Mouse (Mus musculus) CD4-positive, CD25-positive, alpha-beta regulatory T cell, adult 4 months (primary cell): ENCODE measurements at regions not wholly inside any gene's neighbourhood (a gene's known extent, or its start where the extent isn't known, plus 50 kb on each side); places are given as distances from the start of the nearest gene placed in this dataset.

ENCODE experiments used
- ATAC-seq: one replicate; pipeline ENCODE4 v1.8.0; 2017

- ATAC-seq, result no peak
Measured at GRCm38 (mm10) chr15:61242161-61242681, 319.4 kb upstream of the A1bg start.

GRCm38 (mm10) chr15:61241741-61242140 lies 318.9 kb upstream of the A1bg start:
- ATAC-seq, result no peak

DNA sequence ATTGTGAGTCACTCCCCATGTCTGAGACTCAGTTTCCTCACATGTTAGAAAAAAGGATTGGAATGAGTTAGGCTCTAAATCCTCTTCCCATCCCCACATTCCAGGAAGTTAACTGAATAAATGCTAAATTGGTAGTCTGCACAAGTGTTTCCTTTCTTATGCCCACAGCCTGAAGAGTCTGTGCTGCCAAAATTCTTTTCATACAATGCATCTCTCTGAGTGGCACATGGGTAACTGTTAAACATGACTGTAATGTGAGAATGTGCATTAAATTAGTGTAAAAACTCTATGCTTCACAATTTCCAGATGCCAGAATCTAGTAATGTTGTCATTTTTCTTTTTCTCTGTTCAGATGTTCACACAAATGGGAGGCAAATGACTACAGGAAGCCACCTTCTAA lies 317.5 kb upstream of the A1bg start:
- no peak for ATAC-seq

- no peak for ATAC-seq
Measured at GRCm38 (mm10) chr15:61239414-61239813, 316.6 kb upstream of the A1bg start.

- no peak for ATAC-seq
Measured at GRCm38 (mm10) chr15:61238996-61239395, 316.2 kb upstream of the A1bg start.

- ATAC-seq, result no peak
Measured at GRCm38 (mm10) chr15:61229579-61229978, 306.8 kb upstream of the A1bg start.

GRCm38 (mm10) chr15:61222923-61223322 lies 300.1 kb upstream of the A1bg start:
- no peak for ATAC-seq

DNA sequence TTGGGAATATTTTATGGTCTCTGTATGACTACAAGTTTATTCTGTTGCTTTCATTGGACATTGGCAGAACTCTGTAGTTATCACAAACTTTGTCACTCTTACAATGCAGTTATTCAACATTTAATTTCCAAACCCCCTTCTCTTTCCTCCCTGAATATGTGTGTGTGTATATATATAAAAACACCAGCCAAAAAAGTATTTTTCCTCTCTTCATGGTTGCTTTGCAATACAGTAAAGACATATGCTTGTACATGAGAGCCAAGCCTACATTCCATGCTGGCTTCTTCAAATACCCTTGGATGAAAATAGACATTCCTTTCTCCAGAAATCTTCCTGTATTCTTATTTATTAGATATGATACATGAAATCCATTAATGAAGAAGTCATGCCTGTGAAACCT lies 287.3 kb upstream of the A1bg start:
- ATAC-seq, result no peak

DNA sequence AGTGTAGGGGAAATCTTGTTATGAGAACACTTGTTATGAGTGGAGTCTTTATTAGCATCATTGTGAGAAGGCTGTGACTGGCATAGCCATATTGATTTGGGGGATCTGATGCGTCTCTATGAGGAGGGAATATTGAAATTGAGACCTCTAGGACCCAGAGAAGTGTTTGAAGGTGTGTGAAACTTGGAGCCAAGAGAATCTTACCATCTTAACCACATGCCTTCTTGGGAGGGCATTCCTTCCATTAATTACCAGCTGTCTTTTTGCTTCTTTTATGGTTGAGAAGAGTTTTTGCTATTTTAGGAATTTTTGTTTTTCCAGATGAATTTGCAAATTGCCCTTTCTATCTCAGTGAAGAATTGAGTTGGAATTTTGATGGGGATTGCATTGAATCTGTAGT lies 267.2 kb upstream of the A1bg start:
- ATAC-seq, result no peak

DNA sequence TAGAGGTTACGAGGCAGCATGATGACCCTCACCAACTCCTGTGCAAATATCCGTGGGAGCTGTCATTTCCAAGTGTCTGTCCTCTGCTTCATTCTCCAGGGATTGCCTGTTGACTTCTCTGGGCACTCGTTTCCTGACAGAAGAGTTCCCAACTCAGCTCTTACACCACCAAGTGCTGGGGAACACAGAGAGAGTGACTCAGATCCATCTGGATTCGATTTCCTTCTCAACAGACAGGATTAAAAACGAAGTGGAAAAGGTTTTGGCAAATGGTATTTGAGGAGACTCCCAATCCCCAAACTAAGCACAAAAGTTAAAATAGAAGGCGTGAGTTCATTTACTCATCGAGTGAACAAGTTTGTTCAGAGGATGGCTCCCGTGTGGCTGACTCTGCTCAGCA lies 266.7 kb upstream of the A1bg start:
- ATAC-seq, result no peak

DNA sequence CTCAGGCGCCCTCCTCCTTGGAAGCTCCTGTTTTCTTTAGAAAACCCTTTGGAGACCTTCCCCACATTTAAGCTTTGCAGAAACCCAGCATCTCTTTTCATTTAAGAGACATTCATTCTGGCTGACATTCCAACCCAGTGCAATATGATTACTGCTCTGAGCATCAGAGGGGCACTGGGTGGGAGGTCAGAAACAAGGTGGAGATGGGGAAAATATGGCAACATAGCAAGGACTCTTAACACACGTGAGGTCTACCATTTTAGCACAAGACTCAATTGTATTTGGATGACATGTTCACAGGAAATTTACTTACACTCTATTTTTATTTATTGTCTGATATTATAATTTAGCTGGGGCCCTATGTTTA lies 261.8 kb upstream of the A1bg start:
- no peak for ATAC-seq

DNA sequence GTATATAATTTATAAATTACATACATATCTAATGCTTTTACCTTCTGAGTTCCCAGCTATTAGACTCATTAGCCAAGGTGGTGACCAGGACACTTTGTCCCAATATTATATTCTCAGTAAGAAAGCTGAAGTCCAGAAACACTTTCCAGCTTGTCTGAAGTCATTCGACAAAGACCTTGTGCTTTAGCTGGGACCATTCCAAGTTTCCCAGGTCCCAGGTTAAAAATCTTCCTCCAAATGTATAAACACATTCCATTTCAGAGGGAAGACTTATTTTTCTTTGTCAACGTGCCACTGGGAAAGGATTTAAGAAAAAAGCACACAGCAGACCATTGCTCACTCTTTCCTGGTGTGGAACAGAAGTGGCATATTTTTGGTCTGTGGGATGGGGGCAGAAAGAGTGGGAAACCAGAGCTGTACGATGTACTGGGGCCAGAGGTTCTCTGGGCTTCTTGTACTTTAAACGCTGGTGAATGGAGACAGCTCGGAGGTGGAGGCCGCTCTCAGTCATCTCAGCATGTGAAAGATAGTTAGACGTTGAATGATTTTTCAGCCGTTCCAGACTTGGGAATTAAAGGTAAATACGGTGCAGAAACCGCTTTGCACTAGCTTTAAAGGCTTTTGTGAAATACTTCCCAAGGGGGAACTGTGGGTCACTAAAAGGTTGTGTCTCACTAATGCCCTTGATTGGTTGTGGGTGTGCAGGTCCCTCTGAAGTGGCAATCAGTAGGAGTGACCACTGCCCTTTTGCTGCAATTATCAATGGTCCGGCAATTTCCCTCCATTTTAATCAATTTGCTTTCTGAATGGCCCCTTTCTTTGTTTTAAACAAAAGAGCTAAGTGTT lies 261.2 kb upstream of the A1bg start:
- ATAC-seq, result no peak

GRCm38 (mm10) chr15:61183291-61183690 lies 260.5 kb upstream of the A1bg start:
- no peak for ATAC-seq

- ATAC-seq, result no peak
Measured at GRCm38 (mm10) chr15:61168842-61169416, 246.1 kb upstream of the A1bg start.

- no peak for ATAC-seq
Measured at GRCm38 (mm10) chr15:61165050-61165449, 242.2 kb upstream of the A1bg start.

GRCm38 (mm10) chr15:61161397-61161796 lies 238.6 kb upstream of the A1bg start:
- no peak for ATAC-seq

GRCm38 (mm10) chr15:61160666-61161065 lies 237.9 kb upstream of the A1bg start:
- ATAC-seq, result no peak

- ATAC-seq, result no peak
Measured at GRCm38 (mm10) chr15:61159552-61159951, 236.7 kb upstream of the A1bg start.

GRCm38 (mm10) chr15:61158041-61158545 lies 235.3 kb upstream of the A1bg start:
- no peak for ATAC-seq

DNA sequence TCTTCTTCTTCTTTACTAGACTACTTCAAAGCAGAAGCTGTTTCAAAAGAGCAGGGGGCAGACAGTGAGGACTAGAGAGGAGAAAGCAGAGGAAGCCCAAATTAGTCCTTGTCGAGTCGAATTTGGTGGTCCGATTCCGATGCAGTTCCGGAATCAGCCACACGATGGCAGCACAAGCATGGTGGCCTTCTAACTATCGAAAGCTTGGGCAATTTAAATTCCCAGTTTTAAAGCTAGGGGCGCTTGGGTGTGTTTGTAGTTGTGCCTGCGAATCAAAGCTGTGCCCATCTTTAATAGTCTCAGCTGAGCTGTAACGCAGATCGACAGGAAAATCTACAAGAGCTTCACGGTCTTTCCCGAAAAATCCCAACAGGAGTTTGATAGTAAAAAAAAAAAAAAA lies 234.7 kb upstream of the A1bg start:
- peak; percentile 87 for ATAC-seq

DNA sequence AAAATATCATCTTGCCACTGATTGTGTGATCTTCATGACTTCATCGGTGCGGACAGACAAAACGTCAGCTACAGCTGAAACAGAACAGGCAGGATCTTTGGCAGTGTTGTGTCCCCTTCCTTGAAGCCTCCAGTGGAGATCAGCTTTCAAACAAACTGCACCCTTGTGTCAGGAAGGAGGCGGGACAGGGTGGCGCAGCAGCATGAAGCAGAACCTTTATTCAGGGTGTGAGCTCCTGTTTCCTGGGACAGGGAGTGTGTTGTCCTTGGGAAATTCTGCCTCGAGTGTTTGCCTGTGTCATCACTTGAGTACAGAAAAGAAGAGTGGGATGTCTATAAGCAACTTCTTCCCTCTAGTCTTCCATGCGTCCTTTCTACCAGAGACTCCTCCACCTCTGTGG lies 232.7 kb upstream of the A1bg start:
- ATAC-seq, result no peak

DNA sequence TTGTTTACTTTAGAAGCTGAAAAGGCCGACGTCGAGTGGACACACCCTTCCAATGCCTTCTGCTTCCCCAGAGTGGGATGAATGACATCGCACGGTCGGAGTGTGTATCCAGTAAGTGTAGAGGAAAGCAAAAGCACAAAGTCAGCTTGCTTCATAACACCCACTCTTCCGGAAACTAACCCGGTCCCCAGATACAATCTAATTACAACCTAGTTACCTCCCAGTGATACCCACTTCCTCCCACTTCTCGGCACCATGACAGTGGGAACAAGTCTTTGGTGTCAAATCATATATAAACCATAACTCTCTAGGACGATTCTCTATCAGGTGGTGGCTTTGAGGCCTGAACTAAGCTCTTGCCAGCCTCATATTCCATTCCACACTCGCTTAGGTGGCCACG lies 231.4 kb upstream of the A1bg start:
- ATAC-seq, result peak; percentile 49

DNA sequence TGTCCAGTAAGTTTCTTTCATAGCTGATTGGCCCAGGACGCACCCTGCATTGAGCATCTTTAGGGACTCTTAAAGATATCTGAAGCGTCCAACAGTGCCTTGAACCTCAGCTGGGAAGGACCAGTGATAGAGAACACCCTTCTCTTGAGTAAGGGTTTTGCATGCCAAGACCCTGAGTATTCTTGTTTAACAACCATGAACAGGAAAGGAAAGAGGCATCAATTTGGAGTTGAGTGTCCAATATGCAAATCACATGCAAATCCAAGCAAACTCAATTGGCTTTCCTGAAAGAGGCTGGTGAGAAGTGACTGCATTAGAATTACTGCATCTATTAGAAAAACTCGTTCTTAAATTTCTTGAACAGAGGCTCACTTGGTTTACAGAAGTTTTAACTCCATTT lies 220.0 kb upstream of the A1bg start:
- ATAC-seq, result no peak

DNA sequence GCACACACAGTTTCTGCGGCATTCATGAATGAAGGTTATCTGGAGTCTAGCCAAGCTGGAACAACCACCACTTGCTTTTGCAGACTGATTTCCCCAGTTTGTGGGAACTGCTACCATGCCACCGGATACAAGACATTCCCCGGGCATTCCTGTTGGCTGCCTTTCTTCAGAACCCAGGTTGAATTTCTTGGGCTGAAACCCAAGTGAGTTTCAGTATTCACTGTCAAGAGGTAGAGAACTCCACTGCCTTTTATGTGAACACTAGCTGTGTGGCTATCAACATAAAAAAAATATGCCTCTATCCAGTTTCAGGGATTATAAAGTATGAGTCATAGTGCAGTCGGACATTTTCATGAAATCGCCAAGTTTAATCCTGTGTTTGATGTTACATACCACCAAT lies 216.3 kb upstream of the A1bg start:
- ATAC-seq, result no peak
